Mouse (Mus musculus): ENCODE measurements at regions not wholly inside any gene's neighbourhood (a gene's known extent, or its start where the extent isn't known, plus 50 kb on each side); places are given as distances from the start of the nearest gene placed in this dataset.
"Not testable (repeated sequence)": the region's sequence is repeated elsewhere in the genome, so short reads cannot be mapped to it uniquely, and the experiment has no call there.

- in situ Hi-C loops (cut with MboI, MseI): no loop called here
These were observed 118.0 kb upstream of the Nebl start for GRCm38 (mm10) chr2:17849267-17849666.

- in situ Hi-C loops (cut with MboI, MseI): not testable (repeated sequence)
These were observed 114.3 kb upstream of the Nebl start for GRCm38 (mm10) chr2:17845447-17846092.

GRCm38 (mm10) chr2:17844662-17845446 is 113.6 kb upstream of the Nebl start:
- in situ Hi-C loops (cut with MboI, MseI): no loop called here

GRCm38 (mm10) chr2:17841963-17842362 is 110.7 kb upstream of the Nebl start:
- in situ Hi-C loops (cut with MboI, MseI): no loop called here

- in situ Hi-C loops (cut with MboI, MseI): no loop called here
These were observed 110.3 kb upstream of the Nebl start for GRCm38 (mm10) chr2:17841546-17841945.

GRCm38 (mm10) chr2:17840941-17841498 is 109.8 kb upstream of the Nebl start:
- in situ Hi-C loops (cut with MboI, MseI): no loop called here

GRCm38 (mm10) chr2:17839649-17840048 is 108.4 kb upstream of the Nebl start:
- in situ Hi-C loops (cut with MboI, MseI): loop anchor here (10.0 kb wide), 1 partner anchor 195 kb away; no protein-coding TSS in a partner anchor

GRCm38 (mm10) chr2:17838859-17839581 is 107.8 kb upstream of the Nebl start:
- in situ Hi-C loops (cut with MboI, MseI): loop anchor here (10.0 kb wide), 1 partner anchor 194 kb away; no protein-coding TSS in a partner anchor

- in situ Hi-C loops (cut with MboI, MseI): loop anchor here (10.0 kb wide), 1 partner anchor 194 kb away; no protein-coding TSS in a partner anchor
These were observed 107.1 kb upstream of the Nebl start for GRCm38 (mm10) chr2:17838381-17838680.

- in situ Hi-C loops (cut with MboI, MseI): loop anchor here (10.0 kb wide), 1 partner anchor 193 kb away; no protein-coding TSS in a partner anchor
These were observed 106.5 kb upstream of the Nebl start for GRCm38 (mm10) chr2:17837541-17838380.

GRCm38 (mm10) chr2:17832726-17833125 is 101.5 kb upstream of the Nebl start:
- in situ Hi-C loops (cut with MboI, MseI): loop anchor here (5.0 to 10.0 kb wide), 2 partner anchors 55 to 188 kb away; no protein-coding TSS in a partner anchor

GRCm38 (mm10) chr2:17830216-17830615 is 99.0 kb upstream of the Nebl start:
- in situ Hi-C loops (cut with MboI, MseI): loop anchor here (5.0 to 10.0 kb wide), 2 partner anchors 53 to 185 kb away; no protein-coding TSS in a partner anchor

- in situ Hi-C loops (cut with MboI, MseI): no loop called here
These were observed 94.0 kb upstream of the Nebl start for GRCm38 (mm10) chr2:17825271-17825670.

GRCm38 (mm10) chr2:17824176-17824575 is 92.9 kb upstream of the Nebl start:
- in situ Hi-C loops (cut with MboI, MseI): no loop called here

GRCm38 (mm10) chr2:17822621-17823006 is 91.3 kb upstream of the Nebl start:
- in situ Hi-C loops (cut with MboI, MseI): no loop called here

GRCm38 (mm10) chr2:17821878-17822620 is 90.8 kb upstream of the Nebl start:
- in situ Hi-C loops (cut with MboI, MseI): no loop called here

GRCm38 (mm10) chr2:17811943-17812670 is 80.8 kb upstream of the Nebl start:
- in situ Hi-C loops (cut with MboI, MseI): no loop called here
